Mouse (Mus musculus) stomach, postnatal 0 days (tissue): ENCODE results near the gene Ppm1f. TPM values are rescaled to one million over a fixed set of nuclear protein-coding genes. Genes with fewer than 3 reads are reported as not detected.

Experiments used
- ATAC-seq: fragments of 200-750 bp; cut with Nextera tagmentation; 2 replicates; pipeline ENCODE4 v1.8.0; 2017; ENCODE audit not compliant: low FRiP score, low TSS enrichment
- DNase-seq: peaks from one replicate; pipeline ENCODE4 v3.0.0-alpha.2; 2016; ENCODE audit warnings: low spot score
- H3K27ac ChIP-seq: fragments of 300-500 bp; sonication (generic); replicated peaks from 2 replicates; pipeline ENCODE4 v1.5.1; 2014; ENCODE audit warnings: mild to moderate bottlenecking, control low read depth
- H3K27me3 ChIP-seq: fragments of 300-500 bp; sonication (generic); 2 replicates; pipeline ENCODE4 v1.6.1; 2014; ENCODE audit warnings: low read length; ENCODE audit not compliant: control insufficient read depth, insufficient read depth
- H3K36me3 ChIP-seq: fragments of 300-500 bp; sonication (generic); 2 replicates; pipeline ENCODE4 v1.6.1; 2014; ENCODE audit warnings: low read length, mixed read lengths; ENCODE audit not compliant: control insufficient read depth, insufficient read depth
- H3K4me1 ChIP-seq: fragments of 300-500 bp; sonication (generic); replicated peaks from 2 replicates; pipeline ENCODE4 v1.6.1; 2014; ENCODE audit warnings: antibody characterized with exemption; ENCODE audit not compliant: control insufficient read depth, insufficient read depth
- H3K4me2 ChIP-seq: fragments of 300-500 bp; sonication (generic); replicated peaks from 2 replicates; pipeline ENCODE4 v1.6.1; 2014; ENCODE audit warnings: low read depth, mild to moderate bottlenecking, control low read depth, moderate library complexity
- H3K4me3 ChIP-seq: fragments of 300-500 bp; sonication (generic); 2 replicates; pipeline ENCODE4 v1.5.1; 2014; ENCODE audit warnings: low read depth, low read length, control low read depth
- H3K9ac ChIP-seq: fragments of 300-500 bp; sonication (generic); 2 replicates; pipeline ENCODE4 v1.6.1; 2014; ENCODE audit warnings: mild to moderate bottlenecking, low read length, control low read depth, mixed read lengths
- H3K9me3 ChIP-seq: fragments of 300-500 bp; sonication (generic); 2 replicates; pipeline ENCODE4 v1.6.1; 2016; ENCODE audit warnings: low read length; ENCODE audit not compliant: control insufficient read depth
- CTCF ChIP-seq: IDR thresholded peaks from 2 replicates; pipeline ENCODE4 v1.5.1; 2016; ENCODE audit warnings: antibody characterized with exemption, low read depth, mild to moderate bottlenecking, moderate library complexity
- EP300 ChIP-seq: optimal IDR thresholded peaks from 2 replicates; pipeline ENCODE3; 2016; ENCODE audit warnings: antibody characterized with exemption
- WGBS: fragments of 180-500 bp; shearing (Covaris S2); extraction: QIAGEN DNeasy Blood & Tissue Kit; methylation state at CpG from one replicate; pipeline ENCODE4 v1.1.7; 2014; 5-methylcytosine and 5-hydroxymethylcytosine counted together
- polyA plus RNA-seq: library from polyadenylated mRNA; unstranded; fragments of >200 nt; fragmentation: Nextera tagmentation; extraction: Ambion mirVana; gene quantifications from 2 replicates; pipeline ENCODE4 v1.2.1, GENCODE M21; 2015

Gene Ppm1f
- polyA plus RNA-seq, 1 experiment from 2014 or later: 5.5 TPM

DNA sequence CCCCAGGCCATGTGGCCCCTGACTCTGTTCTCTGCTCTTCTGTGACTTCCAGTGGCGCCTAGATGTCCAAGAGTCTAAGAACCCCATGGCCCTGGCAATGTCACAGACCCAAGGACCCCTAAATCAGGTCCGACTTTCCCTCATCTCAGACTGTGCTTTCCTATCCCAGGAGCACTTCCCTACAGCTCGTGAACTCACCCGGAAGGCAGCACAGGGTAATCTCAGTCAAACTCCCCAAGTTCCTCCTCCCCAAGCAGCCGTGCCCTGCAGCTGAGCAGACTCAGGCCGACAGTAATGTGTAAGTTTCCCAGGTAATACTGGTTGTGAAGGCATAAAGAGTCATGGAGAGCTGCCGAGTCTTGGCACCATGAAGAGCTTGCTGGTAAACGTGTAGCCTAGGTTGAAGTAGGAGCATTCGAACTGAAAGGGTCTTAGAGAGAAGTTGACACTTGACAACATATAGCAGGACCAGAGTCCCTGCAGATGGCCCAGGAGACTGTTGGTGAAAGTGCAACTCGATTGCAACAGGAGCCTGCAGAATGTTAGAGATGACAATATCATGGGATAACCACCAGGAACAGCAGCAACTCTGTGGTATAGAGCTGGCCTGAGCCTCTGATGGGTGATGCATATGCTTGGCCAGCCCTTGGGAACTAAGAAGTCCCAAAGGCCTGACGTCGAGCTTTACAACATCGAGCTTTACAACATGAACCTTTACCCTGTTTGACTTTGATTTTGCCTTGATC lies 39.4 kb upstream of the Ppm1f start:
- H3K27ac ChIP-seq: no peak overlapping the region
- no peak overlapping the region for H3K9ac ChIP-seq
- H3K4me2 ChIP-seq: no peak overlapping the region
- no peaks in the 10 kb centered on the region for H3K9me3 ChIP-seq
- WGBS: 76% methylated on average over 13 of the region's 13 CpGs
- DNase-seq: no peak
- no peak overlapping the region for H3K4me3 ChIP-seq
- no peaks in the 10 kb centered on the region for H3K27me3 ChIP-seq
- H3K36me3 ChIP-seq: no peaks in the 10 kb centered on the region
- TF ChIP-seq EP300: no peak
- no peak for TF ChIP-seq CTCF
- no peak for ATAC-seq
- H3K4me1 ChIP-seq: no peaks in the 10 kb centered on the region

DNA sequence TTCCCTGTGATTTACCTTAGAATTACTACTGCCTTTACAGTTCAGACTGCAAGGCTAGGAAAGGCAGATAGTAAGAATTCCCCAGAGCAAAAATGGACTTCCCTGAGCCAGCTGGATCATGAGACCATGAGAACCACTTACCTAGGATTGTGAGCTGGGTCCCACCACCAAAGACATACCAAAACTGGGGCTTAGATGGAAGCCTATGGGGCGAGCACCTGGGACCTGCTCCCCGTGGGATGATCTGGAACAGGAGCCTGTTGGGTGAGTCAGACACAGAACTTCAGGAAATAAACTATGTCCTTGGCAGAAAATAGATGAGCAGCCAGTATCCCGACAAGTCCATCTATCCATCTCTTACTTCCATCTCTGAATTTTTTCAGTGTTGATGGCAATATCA lies 34.0 kb upstream of the Ppm1f start:
- TF ChIP-seq EP300 (no peak), CTCF (no peak)
- Histone ChIP-seq H3K27ac (no peak overlapping the region), H3K27me3 (no peaks in the 10 kb centered on the region), H3K4me1 (no peaks in the 10 kb centered on the region), H3K9me3 (no peaks in the 10 kb centered on the region), H3K4me3 (no peak overlapping the region), H3K36me3 (no peaks in the 10 kb centered on the region), H3K9ac (no peak overlapping the region), H3K4me2 (no peak overlapping the region)
- ATAC-seq (no peak), DNase-seq (no peak)
- 63% methylated on average over 3 of the region's 3 CpGs for WGBS

DNA sequence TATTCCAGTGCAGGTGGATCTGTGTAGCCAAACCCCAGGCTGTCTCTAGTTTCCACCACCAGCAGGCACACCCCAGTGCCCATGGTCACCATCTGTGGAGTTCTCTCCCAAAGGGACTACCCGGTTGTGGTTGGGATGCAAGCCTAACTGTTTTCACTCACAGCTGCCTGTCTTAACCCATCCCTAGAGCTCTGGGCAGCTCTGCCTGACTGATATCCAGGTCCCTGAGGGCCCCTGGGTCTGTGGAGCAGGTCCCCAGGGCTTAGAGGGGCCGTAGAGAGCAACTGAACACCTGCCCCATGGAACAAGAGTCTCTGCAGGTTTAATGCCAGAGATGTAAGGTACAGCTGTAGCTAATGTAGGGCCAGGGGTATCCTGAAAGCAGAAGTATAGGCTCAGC lies 32.3 kb upstream of the Ppm1f start, which contains the start of gene Igll1:
Gene Igll1, minus strand, starts transcription at position 8 of the 400 bp plus-strand sequence.
- ATAC-seq: no peak
- 81% methylated on average over 2 of the region's 2 CpGs for WGBS

DNA sequence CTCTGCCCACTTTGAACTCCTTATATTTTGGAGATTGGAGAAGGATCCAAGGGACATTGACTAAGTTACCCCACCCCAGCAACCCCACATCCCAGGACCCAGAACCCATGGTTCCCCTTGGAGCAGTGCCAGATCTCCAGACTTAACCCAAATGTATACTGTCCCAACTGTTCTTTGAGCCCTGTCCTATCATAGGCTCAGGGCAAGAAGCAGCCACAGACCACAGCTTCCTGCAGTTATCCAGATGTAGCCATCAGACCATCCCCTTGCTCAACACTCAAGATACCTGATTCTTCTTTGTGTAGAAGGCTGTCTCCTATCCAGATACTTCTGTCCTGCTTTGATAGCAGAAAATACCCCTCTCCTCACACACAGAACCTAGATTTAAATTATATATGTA lies 31.1 kb upstream of the Ppm1f start:
- H3K4me2 ChIP-seq: no peak overlapping the region
- no peaks in the 10 kb centered on the region for H3K36me3 ChIP-seq
- H3K27me3 ChIP-seq: no peaks in the 10 kb centered on the region

More for the DNA sequence above, 32.3 kb upstream of the Ppm1f start, which contains the start of gene Igll1:
- DNase-seq: peak; percentile 10
- Histone ChIP-seq H3K27me3 (no peaks in the 10 kb centered on the region), H3K4me2 (no peak within 1 kb of the TSS), H3K9ac (no peak within 1 kb of the TSS), H3K36me3 (no peaks in the 10 kb centered on the region), H3K4me3 (no peak within 1 kb of the TSS), H3K9me3 (no peaks in the 10 kb centered on the region), H3K27ac (no peak within 1 kb of the TSS), H3K4me1 (no peaks in the 10 kb centered on the region)
- TF ChIP-seq EP300 (no peak), CTCF (no peak)

DNA sequence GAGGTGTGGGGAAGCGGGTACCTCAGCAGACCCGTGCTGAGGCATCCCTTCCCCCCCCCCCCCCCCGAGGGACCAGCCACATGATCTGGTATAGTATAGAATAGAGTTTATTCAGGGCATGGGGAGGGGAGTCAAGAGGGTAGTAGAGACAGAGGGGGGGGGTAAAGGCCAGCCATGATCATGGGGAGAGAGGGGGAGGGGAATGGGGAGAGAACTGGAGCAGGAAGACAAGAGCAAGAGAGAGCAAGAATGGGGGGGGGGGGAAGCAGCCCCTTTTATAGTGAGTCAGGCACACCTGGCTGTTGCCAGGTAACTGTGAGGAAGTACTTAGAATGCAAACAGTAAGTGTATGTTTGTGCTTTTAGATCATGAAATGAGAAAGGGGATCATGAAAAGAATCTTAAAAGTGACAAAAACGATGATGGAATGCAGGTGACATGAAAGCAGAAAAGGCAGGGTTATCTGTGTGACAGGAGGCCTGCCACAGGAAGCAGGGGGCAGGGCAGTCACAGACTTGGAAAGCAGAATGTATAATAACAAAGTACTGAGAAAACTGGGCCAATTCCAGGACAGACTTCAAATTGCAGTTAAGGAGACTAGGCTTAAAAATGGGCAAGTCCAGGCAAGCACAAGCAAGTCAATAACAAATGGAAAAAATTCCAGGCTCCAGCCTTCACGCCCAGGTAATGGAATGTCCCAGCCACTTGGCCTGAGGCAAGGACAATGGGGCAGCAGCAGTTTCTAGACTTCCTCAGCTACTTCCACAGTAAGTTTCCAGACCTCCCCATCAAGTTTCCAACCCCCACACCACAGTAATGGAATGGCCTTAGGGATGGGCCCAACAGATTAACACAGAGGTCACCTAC lies 30.3 kb upstream of the Ppm1f start:
- H3K27me3 ChIP-seq: no peaks in the 10 kb centered on the region
- H3K9ac ChIP-seq: no peak overlapping the region
- ATAC-seq (0 out of 2 replicates have a peak, but pooled peaks have one; percentile 26), DNase-seq (peak; percentile 33)
- no peak overlapping the region for H3K4me2 ChIP-seq
- H3K27ac ChIP-seq: 0 out of 2 replicates have a peak overlapping the region, but pooled peaks have one; percentile 8
- 35% methylated on average over 4 of the region's 5 CpGs for WGBS
- H3K9me3 ChIP-seq: no peaks in the 10 kb centered on the region
- H3K4me3 ChIP-seq: no peak overlapping the region
- H3K36me3 ChIP-seq: no peaks in the 10 kb centered on the region
- TF ChIP-seq CTCF (no peak), EP300 (peak; percentile 82)
- no peaks in the 10 kb centered on the region for H3K4me1 ChIP-seq

More for the DNA sequence above, 31.1 kb upstream of the Ppm1f start:
- Histone ChIP-seq H3K9me3 (no peaks in the 10 kb centered on the region), H3K4me1 (no peaks in the 10 kb centered on the region), H3K4me3 (no peak overlapping the region), H3K27ac (no peak overlapping the region), H3K9ac (no peak overlapping the region)
- TF ChIP-seq CTCF (no peak), EP300 (no peak)
- ATAC-seq (no peak), DNase-seq (no peak)
